Mouse (Mus musculus) lung, adult 18-20 months (tissue): Measurements from ENCODE around the gene Nup62.

Experiments used
- DNase-seq, 2 experiments: peaks; one replicate each; pipeline ENCODE4 v3.0.0; 2022; ENCODE audit warnings: mixed read lengths in 2 of 2

Nup62 gene

GRCm38 (mm10) chr7:44815721-44816469 is at the start of gene Nup62, which contains the start of gene Il4i1:
Gene Nup62 (plus strand): TSS chr7:44816088.
Gene Il4i1 (plus strand): TSS chr7:44816387.
- DNase-seq: peak; percentile 99

DNA sequence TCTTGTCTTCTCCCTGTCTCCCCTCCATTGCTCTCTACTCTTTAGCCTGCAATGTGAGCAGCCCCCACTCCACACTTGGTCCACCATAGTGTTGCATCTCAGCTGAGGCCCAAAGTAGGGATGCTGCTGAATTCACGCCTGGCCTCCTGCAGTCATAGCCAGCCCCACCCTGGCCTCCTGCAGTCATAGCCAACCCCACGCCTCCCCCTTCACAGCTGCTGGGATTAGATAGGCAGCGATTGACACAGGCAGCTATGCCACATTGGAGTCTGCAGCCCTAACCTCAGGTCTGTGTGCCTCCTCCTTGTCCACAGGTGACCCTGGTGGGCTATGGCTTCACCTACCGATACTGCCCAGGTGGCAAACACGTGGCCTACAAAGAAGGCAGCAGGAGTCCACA is 47.8 kb upstream of the Nup62 start:
- DNase-seq: no peak

DNA sequence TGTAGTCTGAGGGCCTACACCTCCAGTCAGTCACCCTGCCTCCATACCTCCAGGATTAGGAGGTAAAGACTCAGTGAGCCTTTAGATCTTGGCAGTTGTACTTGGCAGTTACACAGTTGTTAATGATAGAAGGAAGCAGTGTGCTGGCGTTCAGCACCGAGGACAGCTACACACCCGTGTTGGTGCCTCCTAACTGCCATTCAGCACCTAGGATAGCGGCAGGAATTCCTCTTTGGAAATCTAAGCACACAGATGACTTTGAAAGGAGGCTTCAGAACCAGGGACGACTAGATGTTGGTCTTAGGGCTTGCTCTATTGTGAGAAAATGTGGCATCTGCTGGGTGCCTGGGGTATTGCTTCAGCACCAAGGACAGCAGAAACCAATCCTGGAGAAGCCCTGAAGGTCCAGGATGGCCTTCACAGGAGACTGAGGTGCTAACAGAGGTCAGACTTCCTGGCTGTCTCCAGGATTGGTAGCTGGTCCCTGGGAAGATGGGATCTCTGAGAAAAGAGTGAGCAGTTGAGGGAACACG is 45.8 kb upstream of the Nup62 start:
- DNase-seq: peak; percentile 29 to 45

DNA sequence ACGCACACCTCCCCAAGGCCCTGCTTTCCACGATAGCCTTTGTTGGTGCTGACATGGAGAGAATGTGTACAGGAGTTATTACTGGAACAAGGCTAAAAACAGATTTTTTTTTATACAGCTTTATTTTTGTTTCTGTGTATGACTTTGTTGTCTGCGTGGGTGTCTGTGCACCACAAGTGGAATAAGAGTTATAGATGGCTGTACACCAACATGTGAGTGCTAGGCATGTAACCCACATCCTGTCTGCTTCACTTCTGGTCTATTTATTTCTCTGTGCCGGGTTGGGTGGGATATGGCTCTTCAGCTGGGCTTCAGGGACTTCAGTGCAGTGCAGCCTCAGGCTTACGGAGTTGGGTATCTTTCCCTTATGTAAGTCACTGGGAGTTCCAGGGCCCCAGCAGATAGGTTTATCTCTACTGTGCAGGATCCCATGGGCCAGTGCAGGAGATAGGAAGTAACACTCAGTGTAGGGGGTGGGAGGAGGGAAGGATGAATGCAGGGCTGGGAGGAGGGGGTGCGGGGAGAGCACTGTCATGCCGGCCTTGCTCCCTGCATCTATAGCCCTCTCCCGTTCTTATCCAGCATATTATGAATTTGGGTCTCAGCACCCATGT is 43.2 kb upstream of the Nup62 start:
- DNase-seq: no peak

DNA sequence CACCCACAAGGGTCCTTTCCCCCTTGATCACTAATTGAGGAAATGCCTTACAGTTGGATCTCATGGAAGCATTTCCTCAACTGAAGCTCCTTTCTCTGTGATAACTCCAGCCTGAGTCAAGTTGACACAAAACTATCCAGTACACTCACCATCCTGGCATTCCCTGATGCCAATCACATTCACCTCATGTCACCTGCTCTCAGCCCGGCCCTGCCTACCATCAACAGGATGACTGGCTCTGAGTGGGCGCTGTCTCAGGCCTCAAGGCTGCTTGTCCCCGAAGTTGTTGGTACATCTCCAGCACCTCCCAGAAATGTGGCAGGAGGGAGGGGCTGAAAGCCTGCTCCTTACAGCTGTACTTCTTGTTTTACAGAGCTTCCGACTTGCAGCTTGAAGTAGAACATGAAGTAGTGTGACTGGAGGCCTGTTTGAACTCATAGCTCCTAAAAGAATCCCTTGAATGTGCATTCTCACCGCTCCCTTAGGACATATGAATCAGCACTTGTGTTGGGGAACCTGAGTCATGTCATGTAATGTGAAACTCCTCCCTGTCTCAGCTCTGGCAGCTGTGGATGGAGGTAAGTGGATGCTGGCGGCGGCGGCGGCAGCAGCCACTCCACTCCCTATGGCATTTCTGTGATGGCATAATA is 38.9 kb upstream of the Nup62 start:
- peak in 1 of 2 experiments; percentile 18 for DNase-seq

DNA sequence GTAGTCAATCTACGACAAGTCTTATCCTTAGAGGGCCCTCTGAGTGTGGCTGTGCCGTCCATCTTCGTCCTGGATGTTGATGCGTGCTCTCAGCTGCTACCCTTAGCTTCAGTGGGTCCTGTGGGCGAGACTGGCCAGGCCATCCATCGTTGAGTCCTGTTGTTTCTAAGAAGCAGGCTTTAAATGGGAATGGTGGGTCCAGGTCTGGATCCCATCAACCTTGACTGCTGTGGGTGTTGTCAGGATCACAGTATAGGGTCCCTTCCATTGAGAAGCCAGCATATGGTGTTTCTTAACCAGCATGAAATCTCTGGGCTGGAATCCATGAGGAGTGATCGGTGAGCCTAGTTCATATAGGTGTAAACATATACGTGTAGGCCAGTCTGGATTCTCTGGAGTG is 35.8 kb upstream of the Nup62 start:
- DNase-seq: no peak

GRCm38 (mm10) chr7:44789531-44789930 is 26.4 kb upstream of the Nup62 start:
- DNase-seq: no peak

- no peak for DNase-seq
Observed at GRCm38 (mm10) chr7:44790066-44790465, 25.8 kb upstream of the Nup62 start.

DNA sequence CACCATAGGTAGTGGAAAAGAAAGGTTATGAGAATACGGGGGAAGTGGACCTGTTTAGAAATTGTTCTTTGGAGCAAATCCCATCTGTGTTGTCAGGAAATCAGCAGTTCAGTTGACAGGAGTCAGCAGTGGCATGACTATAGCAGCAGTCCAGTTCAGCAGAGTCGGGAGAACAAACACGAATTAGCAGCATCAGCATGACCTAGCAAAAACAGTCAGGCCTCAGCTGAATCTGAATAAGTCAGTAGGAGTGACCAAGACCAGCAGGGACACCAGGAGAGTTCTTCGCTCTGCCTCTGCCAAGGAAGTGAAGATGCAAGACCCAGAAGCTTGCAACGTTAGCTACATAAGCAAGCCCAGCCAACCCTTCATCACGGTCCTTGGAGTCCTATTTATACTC is 23.1 kb upstream of the Nup62 start:
- no peak for DNase-seq

DNA sequence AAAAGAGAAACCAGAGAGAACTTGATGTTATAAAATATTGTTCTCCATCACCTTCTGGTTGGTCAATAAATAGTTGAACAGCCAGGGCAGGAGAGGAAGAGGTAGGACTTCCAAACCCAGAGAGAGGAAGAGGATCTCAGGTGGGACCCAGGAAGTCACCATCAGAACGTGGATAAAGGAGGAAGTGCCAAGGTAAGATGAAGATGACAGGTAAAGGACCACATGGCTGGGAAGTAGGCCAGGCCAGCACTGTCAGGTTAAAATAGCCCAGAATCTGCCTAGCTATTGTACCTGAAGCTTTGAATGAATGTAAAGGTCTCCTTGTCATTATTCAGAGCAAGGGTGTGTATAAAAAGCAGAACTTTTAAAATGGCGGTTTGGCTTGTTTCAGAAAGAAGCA is 7.0 kb upstream of the Nup62 start:
- DNase-seq: no peak

- DNase-seq: no peak
Observed at GRCm38 (mm10) chr7:44809466-44809865, 6.4 kb upstream of the Nup62 start.

- DNase-seq: peak in 1 of 2 experiments; percentile 0
Observed at GRCm38 (mm10) chr7:44810365-44810764, 5.5 kb upstream of the Nup62 start.

DNA sequence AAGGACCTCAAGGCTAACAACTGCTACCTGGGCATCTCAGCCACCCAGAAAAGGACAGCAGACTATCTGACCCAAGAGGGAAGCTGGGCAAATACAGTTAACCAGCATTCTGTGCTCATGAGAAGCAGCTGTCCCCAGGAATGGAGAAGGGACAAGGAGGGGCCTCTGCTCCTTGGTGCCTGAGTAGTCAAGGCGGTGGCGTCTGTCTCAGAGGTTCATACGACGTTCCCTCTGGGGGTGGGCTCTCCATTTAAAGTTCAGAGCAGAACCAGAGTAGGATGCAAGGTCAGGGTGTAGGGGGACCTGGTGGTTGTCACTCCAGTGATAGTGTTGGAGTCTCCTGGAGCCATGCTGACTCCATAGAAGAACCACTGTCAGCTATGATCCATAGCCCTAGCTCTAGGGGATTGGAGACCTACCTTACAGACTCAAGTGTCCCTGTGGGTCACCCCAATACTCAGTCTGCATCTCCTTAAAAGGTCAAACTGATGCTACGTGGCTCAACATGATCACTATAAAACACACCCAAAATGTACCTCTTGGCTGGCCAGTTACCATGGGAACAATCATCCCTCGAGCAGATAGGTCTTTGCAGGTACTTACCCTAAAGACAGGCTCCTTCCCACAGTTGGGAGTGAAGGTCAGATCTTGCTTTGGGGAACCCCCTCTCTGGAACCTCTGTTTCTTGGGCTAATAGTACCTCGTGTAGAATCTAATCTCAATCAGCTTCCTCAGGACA is 4.9 kb upstream of the Nup62 start:
- peak in 1 of 2 experiments; percentile 1 for DNase-seq

GRCm38 (mm10) chr7:44812651-44813325 is 3.1 kb upstream of the Nup62 start:
- peak in 1 of 2 experiments; percentile 2 for DNase-seq

- peak in 1 of 2 experiments; percentile 0 for DNase-seq
Observed at GRCm38 (mm10) chr7:44813985-44814384, 1.9 kb upstream of the Nup62 start.

GRCm38 (mm10) chr7:44814423-44814822 is 1.5 kb upstream of the Nup62 start:
- DNase-seq: peak in 1 of 2 experiments; percentile 2

DNA sequence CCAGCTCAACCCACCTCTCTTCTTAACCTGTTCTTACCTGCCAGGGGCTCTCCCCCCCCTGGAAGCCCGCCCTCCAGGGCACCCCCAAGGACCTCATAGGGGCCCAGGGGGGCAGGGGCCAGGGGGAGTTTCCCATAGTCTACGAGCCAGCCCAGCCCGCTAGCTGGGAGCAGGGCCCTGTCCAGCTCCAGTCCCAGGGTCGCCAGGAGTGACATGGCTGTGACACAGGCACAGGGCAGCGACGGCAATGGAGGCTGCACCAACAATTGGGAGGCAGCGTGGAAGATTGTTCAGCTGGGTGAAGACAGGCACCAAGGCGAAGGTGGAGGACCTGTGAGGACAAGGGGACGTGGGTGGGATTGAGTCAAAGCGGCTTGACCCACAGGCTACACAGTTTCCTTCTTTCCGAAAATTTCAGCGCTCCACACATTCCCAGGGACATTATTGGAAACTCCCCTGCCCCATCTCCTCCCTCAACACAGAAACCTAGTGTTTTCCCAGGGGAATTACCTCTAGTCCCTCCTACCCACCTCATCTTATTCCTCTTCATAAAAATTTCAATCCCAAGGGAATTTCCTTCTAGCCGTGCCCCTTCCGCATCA is 835 bp upstream of the Nup62 start:
- peak in 1 of 2 experiments; percentile 23 for DNase-seq

GRCm38 (mm10) chr7:44816470-44817021 is 658 bp downstream of the Nup62 start, which contains the start of gene Atf5:
Gene Atf5 (minus strand): TSS chr7:44816658.
- peak; percentile 55 to 59 for DNase-seq

DNA sequence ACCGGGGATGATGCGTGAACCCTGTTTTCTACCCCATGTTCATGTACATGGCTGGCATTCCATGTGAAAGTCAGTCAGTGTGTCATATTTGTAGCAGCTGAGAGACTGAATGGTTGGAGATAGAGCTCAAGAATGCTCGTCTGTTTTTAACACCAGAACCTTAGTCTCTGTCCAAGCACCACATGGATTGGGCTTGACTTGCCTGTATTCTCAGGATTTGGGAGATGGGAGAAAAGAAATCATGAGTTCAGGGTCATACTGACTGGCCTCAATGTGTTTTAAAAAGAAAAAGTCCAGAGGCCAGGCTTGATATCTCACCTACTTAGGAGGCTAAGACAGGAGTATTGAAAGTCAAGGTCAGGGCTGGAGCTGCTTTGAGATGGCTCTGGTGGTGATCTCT is 1.6 kb downstream of the Nup62 start:
- DNase-seq: no peak

GRCm38 (mm10) chr7:44818164-44818563 is 2.3 kb downstream of the Nup62 start:
- DNase-seq: peak; percentile 6 to 24

DNA sequence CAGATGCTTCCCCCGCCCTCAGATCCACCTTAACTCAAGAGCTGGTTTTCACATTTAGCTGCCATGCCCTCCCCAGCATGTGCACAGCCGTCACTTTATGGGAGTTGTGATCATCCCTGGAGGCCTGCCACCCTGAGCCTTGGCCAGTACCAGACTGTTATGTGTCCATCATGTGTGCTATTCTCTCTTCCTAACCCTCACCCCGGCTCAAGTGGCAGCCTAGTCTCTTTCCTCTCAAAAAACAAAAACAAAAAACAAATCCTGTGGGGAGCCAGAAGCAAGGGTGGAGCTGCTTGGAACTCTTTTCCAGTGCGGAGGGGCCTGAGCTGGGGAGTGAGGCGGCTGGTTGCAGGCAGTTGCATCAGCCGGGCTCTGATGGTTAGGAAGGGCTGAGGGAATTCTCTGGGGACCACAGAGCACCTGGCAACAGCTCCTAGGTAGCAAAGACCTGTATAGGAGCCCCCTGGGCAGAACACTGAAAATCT is 2.9 kb downstream of the Nup62 start:
- peak; percentile 56 to 58 for DNase-seq
